Mouse (Mus musculus) forebrain, embryonic 11.5 days (tissue): ENCODE measurements around the gene Atp2b2. TPM values are rescaled to one million over a fixed set of nuclear protein-coding genes. Genes with fewer than 3 reads are reported as not detected.

Experiments used
- ATAC-seq: fragments of 200-750 bp; cut with Nextera tagmentation; replicated peaks from 2 replicates; pipeline ENCODE4 v1.8.0; 2017; ENCODE audit warnings: moderate TSS enrichment; ENCODE audit not compliant: low FRiP score
- DNase-seq: peaks from one replicate; pipeline ENCODE4 v3.0.0-alpha.2; 2017; ENCODE audit warnings: low spot score
- H3K27ac ChIP-seq: fragments of 300-500 bp; sonication (generic); 2 replicates; pipeline ENCODE4 v1.5.1; 2014; ENCODE audit warnings: low read depth, low read length
- H3K27me3 ChIP-seq: fragments of 300-500 bp; sonication (generic); 2 replicates; pipeline ENCODE4 v1.6.1; 2014; ENCODE audit warnings: mild to moderate bottlenecking, low read length, mixed read lengths; ENCODE audit not compliant: control insufficient read depth, insufficient read depth
- H3K36me3 ChIP-seq: fragments of 300-500 bp; sonication (generic); 2 replicates; pipeline ENCODE4 v1.6.1; 2014; ENCODE audit warnings: mild to moderate bottlenecking, low read length, moderate library complexity, mixed read lengths; ENCODE audit not compliant: control insufficient read depth, insufficient read depth
- H3K4me1 ChIP-seq: fragments of 300-500 bp; sonication (generic); replicated peaks from 2 replicates; pipeline ENCODE4 v1.6.1; 2014; ENCODE audit warnings: low read length, mixed read lengths; ENCODE audit not compliant: control insufficient read depth, insufficient read depth
- H3K4me2 ChIP-seq: fragments of 300-500 bp; sonication (generic); 2 replicates; pipeline ENCODE4 v1.6.1; 2014; ENCODE audit warnings: low read depth, mild to moderate bottlenecking, low read length, moderate library complexity, mixed read lengths; ENCODE audit not compliant: severe bottlenecking
- H3K4me3 ChIP-seq: fragments of 300-500 bp; sonication (generic); 2 replicates; pipeline ENCODE4 v1.5.1; 2014; ENCODE audit warnings: low read depth, low read length
- H3K9ac ChIP-seq: fragments of 300-500 bp; sonication (generic); 2 replicates; pipeline ENCODE4 v1.6.1; 2014; ENCODE audit warnings: low read length
- H3K9me3 ChIP-seq: fragments of 300-500 bp; sonication (generic); 2 replicates; pipeline ENCODE4 v1.6.1; 2016; ENCODE audit warnings: low read length, mixed read lengths; ENCODE audit not compliant: control insufficient read depth
- WGBS: fragments of 180-500 bp; shearing (Covaris S2); extraction: QIAGEN DNeasy Blood & Tissue Kit; methylation state at CpG from one replicate; pipeline ENCODE4 v1.1.7; 2014; 5-methylcytosine and 5-hydroxymethylcytosine counted together
- polyA plus RNA-seq: library from polyadenylated mRNA; unstranded; fragments of >200 nt; fragmentation: Nextera tagmentation; extraction: Ambion mirVana; gene quantifications from 2 replicates; pipeline ENCODE4 v1.2.1, GENCODE M21; 2014

The Atp2b2 gene
- polyA plus RNA-seq, 1 experiment from 2014 or later: 2.5 TPM

DNA sequence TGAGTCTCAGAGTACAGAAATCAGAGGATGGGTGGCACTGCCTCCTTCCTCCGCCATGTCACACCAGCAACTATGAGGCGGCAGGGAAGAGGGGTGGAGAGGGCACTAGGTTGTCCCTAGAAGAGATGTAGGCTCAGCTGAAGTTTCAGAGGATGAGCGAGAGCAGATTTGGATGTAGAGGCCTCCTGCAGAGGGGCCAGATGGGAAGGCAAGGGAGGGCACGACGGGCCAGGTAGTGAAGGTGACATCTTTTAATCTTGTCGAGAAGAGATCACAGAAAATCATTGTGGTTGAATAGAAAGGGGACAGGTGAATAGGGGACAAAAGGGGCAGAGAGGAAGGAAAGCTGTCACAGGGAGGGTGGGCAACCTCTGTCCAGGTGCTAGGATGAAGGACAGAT lies 41.5 kb downstream of the Atp2b2 start:
- 80% methylated on average over 6 of the region's 6 CpGs for whole genome bisulfite sequencing
- Histone ChIP-seq H3K36me3 (no peaks in the 10 kb centered on the region), H3K9ac (no peak overlapping the region), H3K4me1 (no peaks in the 10 kb centered on the region), H3K4me2 (no peak overlapping the region), H3K27me3 (no peaks in the 10 kb centered on the region), H3K27ac (no peak overlapping the region), H3K9me3 (no peaks in the 10 kb centered on the region), H3K4me3 (no peak overlapping the region)
- DNase-seq (no peak), ATAC-seq (no peak)

DNA sequence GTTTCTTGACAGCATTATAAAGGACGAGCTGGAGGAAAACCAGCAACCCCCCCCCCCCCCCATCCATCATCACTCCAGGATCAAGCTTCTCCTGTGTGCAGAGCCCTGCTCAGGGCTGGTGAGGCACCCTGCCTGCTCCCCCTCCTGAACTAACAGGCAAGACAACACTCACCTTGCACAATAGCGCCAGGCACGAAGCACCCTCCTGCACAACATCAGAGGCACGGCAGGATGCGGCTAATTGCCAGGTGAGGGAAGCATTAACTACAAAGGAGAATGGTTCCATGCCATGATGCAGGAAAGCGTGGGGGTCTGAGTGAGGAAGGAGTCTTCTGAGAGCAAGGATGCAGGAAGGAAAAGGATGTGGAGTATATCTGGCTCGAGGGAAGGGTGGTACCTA lies 42.1 kb downstream of the Atp2b2 start:
- no peak overlapping the region for H3K9ac ChIP-seq
- H3K9me3 ChIP-seq: no peaks in the 10 kb centered on the region
- H3K27ac ChIP-seq: no peak overlapping the region
- DNase-seq (no peak), ATAC-seq (no peak)
- H3K4me2 ChIP-seq: no peak overlapping the region
- no peaks in the 10 kb centered on the region for H3K4me1 ChIP-seq
- 53% methylated on average over 7 of the region's 7 CpGs for WGBS
- no peak overlapping the region for H3K4me3 ChIP-seq
- no peaks in the 10 kb centered on the region for H3K36me3 ChIP-seq
- no peaks in the 10 kb centered on the region for H3K27me3 ChIP-seq

DNA sequence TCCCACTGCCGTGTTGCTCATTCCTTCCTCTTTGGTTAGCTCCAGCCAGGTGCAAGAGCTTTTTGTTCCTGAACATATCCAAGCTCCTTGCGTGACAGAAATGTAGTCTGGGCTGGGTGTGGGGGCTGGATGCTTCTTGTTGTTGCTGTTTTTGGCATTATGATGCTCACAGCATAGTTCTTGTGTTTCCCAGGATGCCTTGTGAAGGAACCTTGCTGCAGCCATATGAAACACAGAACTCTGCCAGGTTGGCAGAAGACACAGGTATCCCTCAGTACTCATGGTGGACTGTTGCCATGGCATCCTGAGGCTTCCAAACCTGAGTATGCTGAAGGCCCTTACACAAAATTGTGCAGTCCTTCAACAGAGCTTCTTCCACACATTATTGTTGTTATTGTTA lies 44.0 kb downstream of the Atp2b2 start:
- no peak for DNase-seq
- H3K27ac ChIP-seq: no peak overlapping the region
- H3K36me3 ChIP-seq: no peaks in the 10 kb centered on the region
- no peaks in the 10 kb centered on the region for H3K4me1 ChIP-seq
- no peak overlapping the region for H3K4me3 ChIP-seq
- no peaks in the 10 kb centered on the region for H3K27me3 ChIP-seq
- ATAC-seq: no peak
- no peaks in the 10 kb centered on the region for H3K9me3 ChIP-seq
- no peak overlapping the region for H3K9ac ChIP-seq
- 83% methylated on average over 2 of the region's 2 CpGs for WGBS
- no peak overlapping the region for H3K4me2 ChIP-seq

DNA sequence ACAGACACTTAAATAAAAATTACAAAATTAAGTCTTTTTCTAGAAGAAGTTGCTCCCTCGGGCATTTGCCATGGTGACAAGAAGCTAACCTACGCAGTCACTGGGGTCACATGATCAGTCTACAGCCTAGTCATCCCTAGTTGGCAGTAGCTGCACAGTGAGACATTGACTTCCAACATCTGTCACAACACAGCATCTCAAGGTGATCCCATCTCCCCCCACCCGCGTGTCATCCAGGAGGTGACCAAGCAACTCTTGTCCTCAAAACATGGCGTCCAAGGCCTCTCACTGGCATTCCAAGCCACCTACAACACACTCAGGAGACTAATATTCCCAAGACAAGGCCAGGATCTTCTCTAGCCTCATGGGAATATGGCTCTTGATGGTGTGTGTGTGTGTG lies 48.2 kb downstream of the Atp2b2 start:
- H3K9me3 ChIP-seq: no peaks in the 10 kb centered on the region
- no peaks in the 10 kb centered on the region for H3K4me1 ChIP-seq
- ATAC-seq (no peak), DNase-seq (no peak)
- H3K27ac ChIP-seq: no peak overlapping the region
- H3K4me2 ChIP-seq: no peak overlapping the region
- no peaks in the 10 kb centered on the region for H3K27me3 ChIP-seq
- 91% methylated on average over 5 of the region's 5 CpGs for WGBS
- H3K36me3 ChIP-seq: no peaks in the 10 kb centered on the region
- H3K4me3 ChIP-seq: no peak overlapping the region
- no peak overlapping the region for H3K9ac ChIP-seq

DNA sequence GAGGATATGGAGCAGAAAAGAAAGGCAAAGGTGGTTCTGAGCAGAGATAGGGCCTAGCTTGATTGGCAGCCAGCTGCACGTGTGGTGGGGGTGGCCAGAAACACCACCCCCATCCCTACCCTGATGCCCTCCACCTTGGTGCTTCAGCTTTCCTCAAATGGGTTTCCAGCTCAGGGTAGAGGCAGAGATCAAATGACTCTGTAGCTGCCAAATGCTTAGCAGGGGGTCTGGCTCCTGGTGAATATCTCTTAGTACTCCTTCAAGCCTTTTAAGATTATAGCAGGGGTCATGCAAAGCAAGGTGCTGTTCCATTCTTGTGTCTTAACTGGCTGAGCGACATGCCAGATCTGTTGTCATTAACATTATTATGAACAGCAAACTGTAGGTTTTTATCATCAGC lies 50.3 kb downstream of the Atp2b2 start:
- ATAC-seq: no peak
- Histone ChIP-seq H3K4me2 (no peak overlapping the region), H3K9ac (no peak overlapping the region), H3K9me3 (no peaks in the 10 kb centered on the region), H3K27ac (no peak overlapping the region), H3K4me1 (no peaks in the 10 kb centered on the region), H3K36me3 (no peaks in the 10 kb centered on the region), H3K27me3 (no peaks in the 10 kb centered on the region), H3K4me3 (no peak overlapping the region)
- 85% methylated on average over 2 of the region's 2 CpGs for WGBS
- no peak for DNase-seq

DNA sequence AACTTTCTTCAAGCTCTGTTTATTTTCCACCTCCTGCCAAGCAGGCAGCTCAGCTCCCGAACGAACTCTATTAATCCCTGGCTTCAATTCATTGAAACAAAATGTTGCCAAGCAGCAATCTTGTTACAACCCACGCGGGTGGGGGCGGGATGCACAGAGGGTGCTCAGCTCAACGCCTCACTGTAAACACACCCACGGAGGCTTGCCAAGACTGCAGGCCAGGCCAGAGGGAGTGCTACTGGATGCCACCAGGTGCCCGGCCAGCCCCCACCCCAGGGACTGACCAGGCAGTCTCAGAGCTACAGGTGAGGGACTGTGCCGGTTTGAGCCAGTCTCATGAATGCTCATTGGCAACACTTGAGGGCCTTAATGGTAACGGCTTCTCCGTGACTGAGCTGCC lies 50.9 kb downstream of the Atp2b2 start:
- ATAC-seq (no peak), DNase-seq (no peak)
- H3K4me1 ChIP-seq: no peaks in the 10 kb centered on the region
- no peaks in the 10 kb centered on the region for H3K9me3 ChIP-seq
- H3K9ac ChIP-seq: no peak overlapping the region
- H3K4me2 ChIP-seq: no peak overlapping the region
- no peaks in the 10 kb centered on the region for H3K27me3 ChIP-seq
- H3K4me3 ChIP-seq: no peak overlapping the region
- WGBS: 46% methylated on average over 11 of the region's 11 CpGs
- no peaks in the 10 kb centered on the region for H3K36me3 ChIP-seq
- H3K27ac ChIP-seq: no peak overlapping the region

DNA sequence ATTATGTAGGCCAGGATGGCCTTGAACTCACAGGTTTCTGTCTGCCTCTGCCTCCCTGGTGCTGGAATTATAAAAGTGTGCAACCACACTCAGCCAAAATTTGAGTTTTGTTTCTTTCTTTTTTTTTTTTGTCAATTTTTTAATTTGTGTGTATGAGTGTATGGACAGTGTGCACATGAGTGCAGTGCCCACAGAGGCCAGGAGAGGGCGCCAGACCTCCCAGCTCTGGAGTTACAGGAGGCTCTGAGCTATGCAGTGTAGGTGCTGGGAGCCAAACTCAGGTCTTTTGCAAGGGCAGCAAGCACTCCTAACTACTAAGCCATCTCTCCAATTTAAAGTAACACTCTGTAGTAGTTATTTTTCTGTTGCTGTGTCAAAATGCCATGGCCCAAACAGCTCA lies 52.4 kb downstream of the Atp2b2 start:
- no peak overlapping the region for H3K27ac ChIP-seq
- no peaks in the 10 kb centered on the region for H3K9me3 ChIP-seq
- DNase-seq (no peak), ATAC-seq (no peak)
- H3K4me3 ChIP-seq: no peak overlapping the region
- peaks cover 3% of the 10 kb centered on the region; the same call in 1 of the 2 replicates for H3K4me1 ChIP-seq
- H3K4me2 ChIP-seq: no peak overlapping the region
- no peaks in the 10 kb centered on the region for H3K36me3 ChIP-seq
- no peak overlapping the region for H3K9ac ChIP-seq
- H3K27me3 ChIP-seq: no peaks in the 10 kb centered on the region
- 5% methylated on average over 1 of the region's 1 CpGs for WGBS

DNA sequence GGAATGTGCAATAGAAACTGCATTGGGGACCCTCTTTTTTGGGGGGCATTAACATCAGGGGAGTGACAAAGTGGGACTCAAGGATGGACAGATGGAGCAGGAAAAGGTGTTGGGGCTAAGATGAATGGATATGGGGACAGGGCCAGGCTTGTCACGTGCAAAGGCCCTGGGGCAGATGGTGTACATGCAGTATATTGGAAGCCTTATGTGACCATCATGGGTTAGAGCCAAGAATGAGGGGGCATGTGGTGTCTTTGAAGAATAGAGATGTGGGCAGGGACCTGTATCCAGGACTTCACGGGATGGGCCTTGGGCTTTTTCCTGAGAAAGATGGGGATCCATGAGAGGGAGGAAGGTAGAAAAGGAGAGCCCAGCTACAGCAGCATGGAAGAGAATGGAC lies 53.9 kb downstream of the Atp2b2 start:
- WGBS: 94% methylated on average over 2 of the region's 2 CpGs
- H3K9ac ChIP-seq: no peak overlapping the region

DNA sequence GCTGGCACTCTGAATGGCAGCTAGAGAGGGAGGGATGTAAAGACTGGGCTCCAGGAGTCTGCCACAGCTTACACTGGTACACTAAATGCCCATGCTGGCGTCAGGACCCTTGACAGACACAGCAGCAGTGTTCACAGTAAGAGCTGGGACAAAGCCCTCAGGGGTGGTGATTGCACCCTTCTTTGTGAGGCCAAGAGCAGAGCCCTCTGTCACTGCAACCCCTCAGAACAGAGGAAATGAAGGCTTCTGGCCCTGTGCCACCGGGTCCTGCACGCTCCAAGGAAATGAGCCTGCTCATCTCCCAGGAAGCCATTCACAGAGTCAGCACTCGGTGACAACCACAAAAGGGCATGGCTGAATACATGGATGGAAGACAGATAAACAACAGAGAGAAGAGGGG lies 55.7 kb downstream of the Atp2b2 start:
- ATAC-seq (no peak), DNase-seq (no peak)
- Histone ChIP-seq H3K36me3 (no peaks in the 10 kb centered on the region), H3K9ac (no peak overlapping the region), H3K4me2 (no peak overlapping the region), H3K4me1 (peaks cover 3% of the 10 kb centered on the region; the same call in 1 of the 2 replicates), H3K4me3 (no peak overlapping the region), H3K9me3 (no peaks in the 10 kb centered on the region), H3K27me3 (no peaks in the 10 kb centered on the region), H3K27ac (no peak overlapping the region)
- WGBS: 86% methylated on average over 4 of the region's 4 CpGs

More for the DNA sequence above, 53.9 kb downstream of the Atp2b2 start:
- no peak overlapping the region for H3K4me2 ChIP-seq
- H3K27ac ChIP-seq: no peak overlapping the region
- no peak overlapping the region for H3K4me3 ChIP-seq
- DNase-seq (no peak), ATAC-seq (no peak)
- H3K9me3 ChIP-seq: no peaks in the 10 kb centered on the region
- peaks cover 3% of the 10 kb centered on the region; the same call in 1 of the 2 replicates for H3K4me1 ChIP-seq
- H3K27me3 ChIP-seq: no peaks in the 10 kb centered on the region
- no peaks in the 10 kb centered on the region for H3K36me3 ChIP-seq
